Mouse (Mus musculus) stomach, postnatal 0 days (tissue): ENCODE measurements at regions not wholly inside any gene's neighbourhood (a gene's known extent, or its start where the extent isn't known, plus 50 kb on each side); places are given as distances from the start of the nearest gene placed in this dataset.

ENCODE experiments used
- ATAC-seq: fragments of 200-750 bp; cut with Nextera tagmentation; 2 replicates; pipeline ENCODE4 v1.8.0; 2017; ENCODE audit not compliant: low FRiP score, low TSS enrichment
- DNase-seq: peaks from one replicate; pipeline ENCODE4 v3.0.0-alpha.2; 2016; ENCODE audit warnings: low spot score
- H3K27ac ChIP-seq: fragments of 300-500 bp; sonication (generic); replicated peaks from 2 replicates; pipeline ENCODE4 v1.5.1; 2014; ENCODE audit warnings: mild to moderate bottlenecking, control low read depth
- H3K27me3 ChIP-seq: fragments of 300-500 bp; sonication (generic); 2 replicates; pipeline ENCODE4 v1.6.1; 2014; ENCODE audit warnings: low read length; ENCODE audit not compliant: control insufficient read depth, insufficient read depth
- H3K36me3 ChIP-seq: fragments of 300-500 bp; sonication (generic); 2 replicates; pipeline ENCODE4 v1.6.1; 2014; ENCODE audit warnings: low read length, mixed read lengths; ENCODE audit not compliant: control insufficient read depth, insufficient read depth
- H3K4me1 ChIP-seq: fragments of 300-500 bp; sonication (generic); replicated peaks from 2 replicates; pipeline ENCODE4 v1.6.1; 2014; ENCODE audit warnings: antibody characterized with exemption; ENCODE audit not compliant: control insufficient read depth, insufficient read depth
- H3K4me2 ChIP-seq: fragments of 300-500 bp; sonication (generic); replicated peaks from 2 replicates; pipeline ENCODE4 v1.6.1; 2014; ENCODE audit warnings: low read depth, mild to moderate bottlenecking, control low read depth, moderate library complexity
- H3K4me3 ChIP-seq: fragments of 300-500 bp; sonication (generic); 2 replicates; pipeline ENCODE4 v1.5.1; 2014; ENCODE audit warnings: low read depth, low read length, control low read depth
- H3K9ac ChIP-seq: fragments of 300-500 bp; sonication (generic); 2 replicates; pipeline ENCODE4 v1.6.1; 2014; ENCODE audit warnings: mild to moderate bottlenecking, low read length, control low read depth, mixed read lengths
- H3K9me3 ChIP-seq: fragments of 300-500 bp; sonication (generic); 2 replicates; pipeline ENCODE4 v1.6.1; 2016; ENCODE audit warnings: low read length; ENCODE audit not compliant: control insufficient read depth
- CTCF ChIP-seq: IDR thresholded peaks from 2 replicates; pipeline ENCODE4 v1.5.1; 2016; ENCODE audit warnings: antibody characterized with exemption, low read depth, mild to moderate bottlenecking, moderate library complexity
- EP300 ChIP-seq: optimal IDR thresholded peaks from 2 replicates; pipeline ENCODE3; 2016; ENCODE audit warnings: antibody characterized with exemption
- WGBS: fragments of 180-500 bp; shearing (Covaris S2); extraction: QIAGEN DNeasy Blood & Tissue Kit; methylation state at CpG from one replicate; pipeline ENCODE4 v1.1.7; 2014; 5-methylcytosine and 5-hydroxymethylcytosine counted together

- DNase-seq = no peak
- no peak for ATAC-seq
- H3K9ac ChIP-seq = no peak overlapping the region
- TF ChIP-seq CTCF = no peak
- no peak for TF ChIP-seq EP300
- no peak overlapping the region for H3K27ac ChIP-seq
- no peaks in the 10 kb centered on the region for H3K27me3 ChIP-seq
- no peaks in the 10 kb centered on the region for H3K9me3 ChIP-seq
- H3K4me2 ChIP-seq = no peak overlapping the region
- H3K4me3 ChIP-seq = no peak overlapping the region
- H3K36me3 ChIP-seq = no peaks in the 10 kb centered on the region
- no peaks in the 10 kb centered on the region for H3K4me1 ChIP-seq
Measured at GRCm38 (mm10) chr9:26635211-26635610, 98.3 kb upstream of the B3gat1 start.

- no peak overlapping the region for H3K4me3 ChIP-seq
- no peak overlapping the region for H3K4me2 ChIP-seq
- WGBS = 68% methylated on average over 2 of the region's 2 CpGs
- DNase-seq = no peak
- no peaks in the 10 kb centered on the region for H3K36me3 ChIP-seq
- H3K4me1 ChIP-seq = no peaks in the 10 kb centered on the region
- no peak for ATAC-seq
- H3K9ac ChIP-seq = no peak overlapping the region
- no peaks in the 10 kb centered on the region for H3K9me3 ChIP-seq
- no peak overlapping the region for H3K27ac ChIP-seq
- no peaks in the 10 kb centered on the region for H3K27me3 ChIP-seq
- TF ChIP-seq CTCF (no peak), EP300 (no peak)
Measured at GRCm38 (mm10) chr9:26638586-26638985, 94.9 kb upstream of the B3gat1 start.

- ATAC-seq (no peak), DNase-seq (no peak)
- H3K9ac ChIP-seq = no peak overlapping the region
- no peak overlapping the region for H3K27ac ChIP-seq
- TF ChIP-seq CTCF (no peak), EP300 (no peak)
- H3K27me3 ChIP-seq = no peaks in the 10 kb centered on the region
- H3K4me2 ChIP-seq = no peak overlapping the region
- no peak overlapping the region for H3K4me3 ChIP-seq
- no peaks in the 10 kb centered on the region for H3K4me1 ChIP-seq
- WGBS = 67% methylated on average over 2 of the region's 2 CpGs
- no peaks in the 10 kb centered on the region for H3K9me3 ChIP-seq
- H3K36me3 ChIP-seq = no peaks in the 10 kb centered on the region
Measured at GRCm38 (mm10) chr9:26642302-26642701, 91.2 kb upstream of the B3gat1 start.

GRCm38 (mm10) chr9:26642831-26643230 is 90.7 kb upstream of the B3gat1 start:
- Histone ChIP-seq H3K9ac (no peak overlapping the region), H3K9me3 (no peaks in the 10 kb centered on the region), H3K4me3 (no peak overlapping the region), H3K4me1 (no peaks in the 10 kb centered on the region), H3K36me3 (no peaks in the 10 kb centered on the region), H3K27me3 (no peaks in the 10 kb centered on the region), H3K4me2 (no peak overlapping the region), H3K27ac (no peak overlapping the region)
- no peak for TF ChIP-seq CTCF
- no peak for DNase-seq
- 74% methylated on average over 4 of the region's 4 CpGs for WGBS
- ATAC-seq = no peak

GRCm38 (mm10) chr9:26649506-26649905 is 84.0 kb upstream of the B3gat1 start:
- H3K9ac ChIP-seq = no peak overlapping the region
- H3K4me2 ChIP-seq = no peak overlapping the region
- TF ChIP-seq CTCF (no peak), EP300 (no peak)
- no peaks in the 10 kb centered on the region for H3K4me1 ChIP-seq
- no peak overlapping the region for H3K27ac ChIP-seq
- ATAC-seq (no peak), DNase-seq (no peak)
- no peaks in the 10 kb centered on the region for H3K27me3 ChIP-seq
- 78% methylated on average over 7 of the region's 7 CpGs for WGBS
- H3K9me3 ChIP-seq = no peaks in the 10 kb centered on the region
- H3K4me3 ChIP-seq = no peak overlapping the region
- H3K36me3 ChIP-seq = no peaks in the 10 kb centered on the region

- no peak overlapping the region for H3K9ac ChIP-seq
- no peaks in the 10 kb centered on the region for H3K36me3 ChIP-seq
- no peak for TF ChIP-seq EP300
- TF ChIP-seq CTCF = no peak
- no peak overlapping the region for H3K4me3 ChIP-seq
- no peaks in the 10 kb centered on the region for H3K27me3 ChIP-seq
- 67% methylated on average over 1 of the region's 1 CpGs for WGBS
- H3K4me1 ChIP-seq = no peaks in the 10 kb centered on the region
- ATAC-seq (no peak), DNase-seq (no peak)
- H3K4me2 ChIP-seq = no peak overlapping the region
- no peak overlapping the region for H3K27ac ChIP-seq
- H3K9me3 ChIP-seq = no peaks in the 10 kb centered on the region
Measured at GRCm38 (mm10) chr9:26652920-26653319, 80.6 kb upstream of the B3gat1 start.
